Mouse (Mus musculus) CD4-positive, CD25-positive, alpha-beta regulatory T cell, adult 4 months (primary cell): ENCODE measurements around the gene Lipc. TPM values are rescaled to one million over a fixed set of nuclear protein-coding genes. Genes with fewer than 3 reads are reported as not detected.
"Not testable (repeated sequence)": the region's sequence is repeated elsewhere in the genome, so short reads cannot be mapped to it uniquely, and the experiment has no call there.

Source experiments
- ATAC-seq: one replicate; pipeline ENCODE4 v1.8.0; 2017
- polyA plus RNA-seq, 2 experiments: library from polyadenylated mRNA; unstranded; fragments of 100-300 nt; shearing (Covaris generic); gene quantifications; one replicate each; pipeline ENCODE4 v1.2.1; 2017

Lipc gene
- polyA plus RNA-seq, 2 experiments from 2014 or later, result not detected

DNA sequence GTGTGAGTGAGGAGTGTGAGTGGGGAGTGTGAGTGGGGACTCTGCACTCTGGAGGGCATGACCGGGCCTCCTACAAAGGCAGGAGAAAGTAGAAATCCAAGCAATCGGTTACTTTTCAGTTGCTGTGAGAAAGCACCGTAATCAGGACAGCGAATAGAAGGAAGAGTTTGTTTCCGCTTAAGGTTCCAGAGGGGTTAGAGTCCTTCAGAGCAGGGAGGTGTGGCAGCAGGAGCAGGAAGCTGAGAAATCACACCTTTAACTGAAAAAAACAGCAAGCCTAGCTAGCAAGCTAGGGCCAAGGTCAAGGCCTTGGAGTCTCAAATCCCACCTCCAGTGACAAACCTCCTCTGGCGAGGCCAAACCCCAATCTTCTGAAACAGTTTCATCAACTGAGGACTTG lies 97.1 kb downstream of the Lipc start:
- ATAC-seq, result no peak

DNA sequence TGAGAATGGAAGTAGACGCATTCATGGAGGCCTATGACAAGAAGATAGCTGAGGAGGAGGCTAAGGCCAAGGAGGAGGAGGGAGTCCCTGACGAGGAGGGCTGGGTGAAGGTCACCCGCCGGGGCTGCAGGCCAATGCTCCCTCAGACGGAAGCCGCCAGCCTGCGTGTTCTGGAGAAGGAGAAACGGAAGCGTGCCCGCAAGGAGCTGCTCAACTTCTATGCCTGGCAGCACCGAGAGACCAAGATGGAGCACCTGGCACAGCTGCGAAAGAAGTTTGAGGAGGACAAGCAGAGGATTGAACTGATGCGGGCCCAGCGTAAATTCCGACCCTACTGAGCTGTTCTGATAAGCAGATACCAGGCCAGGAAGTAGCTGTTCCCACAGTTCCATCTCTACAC lies 98.9 kb downstream of the Lipc start:
- ATAC-seq, result not testable (repeated sequence)

DNA sequence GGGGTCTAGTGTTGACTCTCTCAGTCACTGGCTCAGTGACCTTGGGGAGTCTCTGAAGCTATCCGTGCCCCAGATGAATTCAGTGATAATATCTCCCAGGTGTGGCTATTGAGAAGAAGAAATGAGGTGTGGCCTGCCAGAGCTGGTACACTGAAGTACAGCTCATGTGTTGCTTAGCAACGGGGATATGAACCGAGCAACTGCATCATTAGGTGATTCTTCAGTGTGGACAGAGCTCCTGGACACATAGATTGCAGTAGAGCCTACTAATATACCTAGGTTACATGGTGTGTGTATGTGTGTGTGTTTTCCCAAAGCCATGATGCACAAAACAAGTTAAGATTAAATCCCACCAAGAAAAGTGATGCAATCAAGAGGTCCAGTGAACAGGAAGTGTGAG lies 100.5 kb downstream of the Lipc start:
- no peak for ATAC-seq

DNA sequence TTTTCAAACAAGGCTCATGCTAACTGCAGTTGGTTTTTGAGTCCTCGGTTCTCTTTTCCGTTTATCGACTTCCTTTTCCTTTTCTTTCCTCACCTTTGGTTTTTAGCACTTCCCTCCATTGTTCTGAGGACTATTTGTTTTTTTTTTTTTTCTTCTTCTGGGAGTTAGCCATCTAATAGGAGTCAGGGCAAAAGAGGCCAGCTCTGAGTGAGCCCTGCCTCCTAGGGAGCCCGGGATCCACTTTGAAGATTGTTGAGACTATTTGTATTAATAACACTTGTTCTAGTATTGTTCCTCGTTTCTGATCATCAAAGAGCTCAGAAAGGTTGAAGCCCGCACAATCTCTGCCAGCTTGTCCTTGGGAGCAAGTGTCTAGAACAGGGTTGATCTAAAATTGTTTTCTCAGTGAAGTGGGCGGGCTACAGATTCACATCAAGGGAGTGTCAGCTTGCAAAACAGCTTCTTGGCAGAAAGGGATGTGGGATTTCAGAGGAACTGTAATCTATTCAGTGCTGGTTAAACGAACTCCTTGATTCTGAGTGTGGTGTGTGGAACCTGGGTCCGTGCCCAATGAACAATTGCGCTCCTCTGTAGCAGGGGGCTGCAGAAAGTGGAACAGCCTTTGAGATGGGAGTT lies 103.8 kb downstream of the Lipc start:
- no peak for ATAC-seq

DNA sequence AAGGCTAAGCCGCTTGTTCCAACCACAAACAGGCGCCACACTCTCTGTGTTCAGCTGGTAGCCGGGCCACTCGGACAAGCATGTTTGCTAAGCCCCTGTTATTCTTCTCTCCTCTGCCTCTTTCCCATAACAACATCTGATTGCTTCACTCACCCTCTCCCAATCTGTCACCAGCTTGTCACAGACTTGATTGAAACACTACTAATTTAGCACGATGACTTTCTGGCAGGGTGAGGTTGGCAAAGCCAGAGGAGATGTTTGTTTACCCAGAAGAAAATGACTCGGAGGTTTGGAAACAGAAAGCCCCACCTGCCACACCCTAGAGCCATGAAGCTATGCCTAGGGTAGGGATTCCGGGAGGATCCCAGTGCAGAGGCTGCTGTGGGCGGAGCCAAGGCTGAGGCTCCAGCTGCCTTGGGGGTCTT lies 104.4 kb downstream of the Lipc start:
- no peak for ATAC-seq

DNA sequence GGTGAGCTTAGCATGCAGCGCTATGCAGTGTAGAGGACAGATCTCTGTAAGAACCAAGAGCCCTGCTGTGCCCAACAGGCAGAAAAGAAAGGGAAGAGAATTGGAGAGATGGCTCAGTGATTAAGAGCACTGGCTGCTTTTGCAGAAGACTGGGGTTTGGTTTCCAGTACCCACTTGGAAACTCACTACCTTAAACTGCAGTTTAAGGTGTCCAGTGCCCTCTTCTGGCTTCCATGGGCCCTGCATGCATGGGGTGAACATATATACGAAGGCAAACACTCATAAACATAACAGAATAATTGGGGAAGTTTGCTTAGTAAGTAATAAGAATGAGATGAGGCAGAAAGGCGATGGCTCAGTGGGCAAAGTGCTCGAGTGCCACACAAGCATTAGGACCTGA lies 108.8 kb downstream of the Lipc start:
- no peak for ATAC-seq

DNA sequence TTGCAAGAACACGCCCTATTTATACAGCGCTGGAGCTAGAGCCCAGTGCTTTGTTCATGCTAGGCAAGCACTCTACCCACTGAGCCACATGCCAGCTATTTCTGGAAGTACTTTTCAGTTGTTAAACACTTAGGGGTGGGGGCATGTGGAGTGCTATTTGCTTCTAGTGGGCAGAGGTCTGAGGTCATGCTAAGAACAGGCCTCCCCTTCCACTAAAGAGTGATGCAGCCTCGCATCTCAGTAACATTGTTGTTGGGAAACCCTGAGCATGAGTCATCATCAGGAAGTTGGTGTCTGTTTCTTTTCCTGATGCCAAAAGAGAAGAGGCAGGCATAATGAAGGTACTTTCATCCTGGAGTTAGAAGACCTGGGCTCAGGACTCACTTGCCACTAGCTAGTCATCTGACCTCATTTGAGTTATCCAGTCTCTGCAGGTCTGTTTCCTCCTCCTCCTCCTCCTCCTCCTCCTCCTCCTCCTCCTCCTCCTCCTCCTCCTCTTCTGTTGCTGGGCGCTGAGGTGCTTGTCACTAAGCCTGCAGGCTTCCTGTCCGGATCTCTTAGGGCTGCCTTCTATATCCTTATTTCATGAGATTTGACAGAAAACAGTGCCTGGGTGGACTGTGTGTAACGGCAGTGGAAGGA lies 109.6 kb downstream of the Lipc start:
- ATAC-seq, result no peak

DNA sequence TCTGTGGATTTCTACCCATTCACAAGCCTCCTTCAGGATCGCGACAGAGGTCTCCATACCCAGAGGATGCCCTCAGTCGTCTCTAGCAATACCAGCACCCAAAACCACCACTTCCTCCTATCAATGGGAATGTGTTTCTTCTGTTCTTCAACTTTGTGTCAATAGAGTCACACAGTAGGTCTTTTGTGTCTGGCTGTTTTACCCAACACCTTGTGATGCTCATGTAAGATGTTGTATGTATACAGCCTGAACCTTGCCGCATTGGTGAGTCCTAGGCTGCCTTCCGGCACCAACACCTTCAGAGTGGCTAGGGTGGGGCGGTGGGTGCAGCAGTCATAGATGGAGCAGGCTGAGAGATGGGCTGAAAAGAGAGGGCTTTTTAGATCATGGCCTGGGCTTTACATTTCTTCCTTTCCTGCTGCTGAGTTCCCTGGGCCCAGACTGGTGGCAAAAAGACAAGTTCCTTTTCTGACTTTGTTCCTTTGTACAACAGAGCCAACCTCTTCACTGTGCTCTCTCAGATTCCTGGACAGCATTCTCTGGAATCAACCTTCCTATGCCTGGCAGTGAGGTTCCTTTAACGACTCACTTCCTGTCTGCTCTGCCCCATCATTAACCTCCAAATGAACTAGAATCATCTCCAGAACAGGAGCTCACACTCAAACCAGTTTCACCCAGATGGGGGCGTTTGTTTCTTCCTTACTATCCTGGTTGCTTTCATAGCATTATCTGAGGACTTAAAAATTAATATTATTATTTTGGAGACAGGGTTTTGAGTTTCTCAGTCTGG lies 110.4 kb downstream of the Lipc start:
- ATAC-seq, result no peak

DNA sequence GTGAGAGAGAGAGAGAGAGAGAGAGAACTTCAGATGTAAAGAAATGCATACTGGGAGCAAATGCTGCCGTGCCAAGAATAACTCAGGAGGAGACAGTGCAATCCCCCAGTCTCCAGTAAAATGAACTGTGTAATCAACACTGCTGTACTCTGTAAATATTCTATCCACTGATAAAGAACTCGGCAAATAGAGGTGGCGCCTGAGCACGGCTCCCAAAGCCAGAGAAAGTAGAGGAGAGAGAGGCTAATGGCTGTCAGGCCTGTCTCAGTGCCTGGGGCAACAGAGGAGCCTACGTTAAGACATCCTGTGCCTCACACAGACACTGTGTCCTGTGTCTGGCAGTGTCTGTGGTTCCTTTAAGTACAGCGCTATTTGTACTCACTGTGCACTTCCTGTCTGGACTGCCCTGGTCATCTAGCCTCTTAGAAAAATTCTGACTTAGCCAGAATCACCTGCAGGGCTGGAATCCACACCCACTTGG lies 111.1 kb downstream of the Lipc start:
- no peak for ATAC-seq

DNA sequence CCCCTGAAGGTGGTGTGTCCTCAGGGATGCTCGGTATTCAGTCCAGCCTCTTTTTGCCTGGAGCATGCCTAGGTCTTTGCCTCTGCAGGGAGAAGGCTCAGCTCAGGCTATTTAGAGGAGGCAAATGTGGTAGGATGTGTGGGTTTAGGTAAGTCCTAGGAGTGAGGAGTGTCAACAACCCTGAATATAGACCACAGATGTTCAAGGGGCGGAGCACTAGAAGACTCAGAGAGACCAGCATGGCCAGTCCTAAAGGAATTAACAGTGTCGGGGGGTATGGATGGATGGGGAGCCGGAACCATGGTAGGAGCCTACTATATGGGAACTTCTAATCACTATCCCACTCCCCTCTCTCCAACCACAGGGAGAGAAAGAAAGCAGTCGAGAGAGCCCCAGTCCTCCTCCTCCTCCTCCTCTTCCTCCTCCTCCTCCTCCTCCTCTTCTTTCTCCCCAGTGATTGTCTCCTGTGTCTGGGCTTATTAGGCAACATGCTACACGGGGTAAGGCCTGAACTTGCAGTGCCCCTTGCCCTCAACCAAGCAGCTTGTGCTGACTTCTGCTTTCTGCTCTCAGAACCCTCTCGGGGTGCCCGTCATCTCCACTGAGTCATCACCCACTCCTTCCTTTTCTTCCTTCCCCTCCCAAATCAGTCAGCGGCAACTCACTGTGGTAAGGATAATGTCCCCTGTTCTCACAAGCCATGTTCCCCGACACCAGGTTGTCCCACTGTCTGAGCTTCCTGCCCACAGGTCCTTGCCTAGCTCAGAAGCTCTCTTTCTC lies 113.7 kb downstream of the Lipc start:
- no peak for ATAC-seq

DNA sequence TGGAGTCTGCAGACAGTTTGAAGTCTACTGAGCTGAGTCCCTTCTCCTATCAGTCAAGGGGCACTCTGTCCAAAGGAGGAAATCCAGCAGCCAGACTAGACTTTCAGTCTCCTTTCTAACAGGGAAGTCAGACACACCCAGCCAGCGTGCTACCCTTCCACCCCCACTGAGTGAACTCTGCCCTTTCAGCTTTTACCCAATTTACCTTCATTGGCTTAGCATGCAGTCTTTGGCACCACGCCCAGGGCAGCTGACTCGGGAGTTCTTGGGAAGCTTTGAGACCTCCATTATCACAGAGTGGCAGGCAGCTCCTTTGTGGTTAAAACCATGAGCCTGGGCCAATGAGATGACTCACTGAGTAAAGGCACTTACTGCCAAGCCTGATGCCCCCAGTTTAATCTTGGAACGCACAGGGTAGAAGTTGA lies 117.3 kb downstream of the Lipc start:
- ATAC-seq, result no peak

DNA sequence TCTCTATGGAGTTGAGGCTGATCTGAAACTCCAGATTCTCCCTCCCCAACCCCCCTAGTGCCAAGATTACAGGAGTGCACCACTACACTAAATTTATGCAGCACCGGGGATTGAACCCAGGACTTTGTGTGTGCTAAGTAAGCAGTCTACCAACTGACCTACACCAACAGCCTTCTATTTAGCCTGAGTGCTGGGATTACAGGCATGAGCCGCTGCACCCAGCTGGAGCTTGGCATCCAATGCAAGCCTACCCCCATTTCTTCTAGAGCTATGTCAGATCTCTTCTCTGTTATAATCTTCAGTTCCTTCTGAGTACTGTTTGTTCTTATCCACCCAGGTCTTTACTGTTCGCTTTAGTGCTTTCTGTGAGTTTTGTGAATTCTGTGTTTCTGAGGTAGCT lies 117.8 kb downstream of the Lipc start:
- no peak for ATAC-seq

DNA sequence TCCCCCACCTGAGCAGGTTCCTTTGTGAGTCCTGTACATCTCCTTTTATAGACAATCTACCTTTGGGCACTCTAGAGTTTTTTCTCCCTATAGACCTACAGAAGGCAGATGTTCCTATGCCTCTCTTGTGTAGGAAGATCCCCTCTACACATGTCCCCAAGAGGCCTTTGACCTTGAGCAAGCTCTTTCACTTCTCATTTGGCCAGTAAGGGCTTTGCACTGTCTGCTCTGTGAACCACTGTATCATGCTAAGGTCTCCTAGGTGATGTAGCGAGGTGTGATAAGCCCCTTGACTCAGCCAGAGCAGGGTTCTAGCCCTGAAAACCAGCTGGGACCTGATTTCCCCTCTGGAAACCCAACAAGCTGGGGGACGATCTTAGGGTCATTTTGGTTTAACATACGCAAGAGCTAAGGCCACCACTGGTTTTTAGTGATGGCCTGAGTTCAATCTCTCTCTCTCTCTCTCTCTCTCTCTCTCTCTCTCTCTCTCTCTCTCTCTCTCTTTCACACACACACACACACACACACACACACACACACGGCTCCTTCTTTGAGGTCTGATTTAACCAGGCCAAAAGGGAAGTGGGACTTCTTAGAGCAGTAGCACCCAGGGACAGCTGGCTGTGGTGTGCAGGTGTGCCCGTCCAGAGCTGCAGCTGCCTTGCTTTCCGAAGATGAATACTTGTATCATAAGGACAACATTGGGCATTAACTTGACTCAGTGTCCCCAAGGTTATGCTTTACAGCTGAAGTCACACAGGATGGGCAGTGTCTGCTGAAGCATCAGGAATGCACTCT lies 118.7 kb downstream of the Lipc start:
- ATAC-seq, result no peak

DNA sequence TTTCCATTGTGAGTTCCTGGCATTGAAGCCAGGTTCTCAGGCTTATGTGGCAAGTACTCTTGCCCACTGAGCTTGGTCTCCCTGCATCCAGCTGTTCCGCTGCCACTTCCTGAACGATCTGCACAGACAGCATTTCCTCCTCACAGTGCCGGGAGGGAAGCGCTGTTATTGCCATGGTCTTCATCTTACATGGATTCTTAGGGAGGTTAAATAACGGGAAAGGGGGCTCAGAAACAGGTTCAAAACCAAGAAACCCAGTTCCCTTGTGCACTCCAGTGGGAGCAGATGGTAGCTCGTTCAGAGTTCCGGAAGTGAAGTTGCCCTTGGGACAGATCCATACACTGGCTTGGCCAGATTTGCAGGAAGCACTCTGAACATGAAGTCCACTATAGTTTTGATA lies 119.8 kb downstream of the Lipc start:
- no peak for ATAC-seq

DNA sequence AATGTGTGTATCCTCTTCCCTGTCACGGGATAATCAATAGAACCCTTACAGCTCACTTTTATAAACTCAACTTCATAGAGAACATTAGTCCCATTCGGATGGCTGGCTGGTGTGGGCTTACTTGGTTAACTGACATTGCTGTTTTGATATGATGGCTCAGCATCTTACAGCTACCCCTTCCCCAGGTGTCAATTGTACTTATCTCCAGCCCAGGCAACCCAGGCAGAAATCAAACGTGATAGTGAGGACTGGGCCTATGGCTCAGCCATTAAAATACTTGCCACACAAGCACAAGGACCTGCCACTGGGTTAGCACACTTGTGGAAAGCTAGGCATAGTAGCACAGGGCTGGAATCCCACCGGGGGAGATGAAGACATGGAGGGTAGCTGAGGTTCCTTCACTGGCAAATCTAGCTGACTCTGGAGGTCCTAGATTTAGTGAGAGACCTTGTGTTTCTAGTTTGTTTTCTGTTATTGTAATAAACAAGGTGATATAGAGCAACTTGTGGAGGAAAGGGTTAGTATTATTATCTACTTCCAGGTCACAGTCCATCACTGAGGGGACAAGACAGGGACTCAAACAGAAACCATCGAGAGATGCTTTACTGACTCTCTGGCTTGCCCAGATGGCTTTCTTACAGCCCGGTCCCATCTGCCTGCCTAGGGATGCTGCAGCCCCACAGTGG lies 121.0 kb downstream of the Lipc start:
- ATAC-seq, result no peak

DNA sequence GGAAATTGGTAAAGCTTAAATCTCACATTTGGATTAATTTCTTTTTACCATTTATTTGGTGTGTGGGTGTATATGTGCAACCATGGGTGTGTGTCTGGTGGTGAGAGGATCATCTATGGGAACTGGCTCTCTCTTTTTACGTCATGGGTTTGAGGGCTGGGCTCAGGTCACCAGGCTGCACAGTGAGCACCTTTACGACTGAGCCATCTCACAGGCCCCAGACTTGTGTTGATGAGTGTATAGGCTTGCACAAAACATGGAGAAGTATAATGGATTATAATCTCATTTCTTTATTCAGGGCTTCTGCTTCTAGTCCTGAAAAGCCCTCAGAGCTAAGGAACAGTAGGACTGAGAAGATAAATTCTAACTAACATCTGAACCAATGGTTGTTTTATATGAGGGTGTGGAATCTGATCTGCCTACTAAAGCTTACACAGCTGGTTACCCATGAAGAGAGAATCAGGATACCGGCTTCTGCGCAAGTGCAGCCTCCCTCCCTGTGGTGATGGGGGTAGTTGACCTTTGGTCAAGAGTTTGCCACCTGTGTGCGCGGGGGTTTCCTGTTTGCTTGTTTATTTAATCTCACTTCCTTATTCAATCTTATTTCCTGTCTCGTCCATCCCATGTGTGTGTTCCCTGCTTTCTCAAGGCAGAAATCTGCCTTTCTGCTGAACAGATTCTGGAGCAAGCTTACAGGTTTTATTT lies 122.1 kb downstream of the Lipc start:
- no peak for ATAC-seq

DNA sequence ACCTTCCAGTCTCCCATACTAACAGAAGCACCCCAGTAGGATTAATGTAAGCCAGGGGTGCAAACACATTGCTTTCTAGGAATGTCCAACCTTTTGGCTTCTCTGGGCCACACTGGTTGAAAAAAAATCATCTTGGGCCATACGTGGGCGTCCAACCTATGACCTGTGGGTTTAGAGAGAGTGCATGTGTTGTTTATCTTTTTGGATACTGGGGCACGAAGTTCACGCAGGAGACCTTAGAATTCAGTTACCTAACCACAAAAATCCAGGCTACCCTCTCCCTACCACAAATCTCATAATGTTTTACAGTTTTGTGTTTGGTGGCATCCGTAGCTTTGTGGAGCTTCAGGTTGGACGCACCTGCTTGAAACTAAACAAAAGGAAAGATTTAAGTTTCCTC lies 124.1 kb downstream of the Lipc start:
- ATAC-seq, result no peak

DNA sequence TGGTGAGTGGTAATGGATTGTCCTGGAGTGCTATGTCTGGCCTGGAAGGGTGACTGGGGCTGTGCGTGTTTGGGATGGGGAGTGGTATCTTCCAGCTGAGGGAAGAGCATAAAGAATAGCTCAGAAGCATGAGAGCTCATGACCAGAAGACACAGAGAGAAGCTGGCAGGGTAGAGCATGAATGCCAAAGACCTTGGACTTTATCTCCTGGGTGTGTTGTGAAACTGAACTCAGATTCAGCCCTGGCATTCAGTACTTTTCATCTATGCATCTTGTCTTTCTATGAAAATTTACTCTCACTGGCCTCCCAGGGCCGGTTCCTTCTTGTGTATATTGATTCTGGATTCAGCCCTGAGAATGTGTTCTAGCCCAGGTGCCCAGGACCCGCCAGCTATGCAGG lies 127.9 kb downstream of the Lipc start:
- ATAC-seq, result no peak

DNA sequence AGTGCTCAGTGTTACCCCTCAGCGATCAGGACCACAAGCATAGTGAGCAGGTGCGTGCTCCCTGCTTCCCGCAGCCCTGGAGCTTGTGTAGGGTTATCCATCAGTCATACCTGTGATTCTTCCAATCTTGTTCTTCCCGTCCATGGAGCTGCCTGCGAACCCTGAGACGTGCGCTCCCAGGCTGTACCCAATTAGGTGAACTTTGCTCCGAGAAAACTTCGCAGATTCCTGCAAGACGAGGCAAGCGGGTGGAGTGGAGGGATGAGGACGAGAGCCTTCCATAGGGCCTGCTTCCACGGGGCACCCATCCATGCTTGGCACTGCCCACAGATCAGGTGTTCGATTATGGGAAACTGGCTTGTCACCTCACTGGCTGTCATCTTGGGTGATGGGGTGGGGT lies 133.3 kb downstream of the Lipc start:
- ATAC-seq, result no peak

DNA sequence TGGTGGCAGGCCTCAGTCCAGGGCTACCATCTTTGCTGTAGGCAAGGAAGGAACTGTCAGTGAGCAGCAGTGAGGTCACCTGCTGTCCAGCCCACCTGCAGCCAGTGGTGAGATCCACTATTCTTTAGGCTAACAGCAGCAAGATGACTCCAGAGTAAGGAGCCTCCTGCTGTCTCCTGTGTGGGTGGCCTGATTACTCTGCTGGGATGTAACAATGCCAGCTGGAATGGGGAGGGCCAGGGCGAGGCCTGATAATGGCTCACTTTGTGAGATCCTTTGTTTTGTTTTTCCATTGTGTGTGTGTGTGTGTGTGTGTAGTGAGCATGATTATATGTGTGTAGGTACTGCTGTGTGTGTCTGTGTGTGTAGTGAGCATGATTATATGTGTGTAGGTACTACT lies 134.6 kb downstream of the Lipc start:
- no peak for ATAC-seq
